Mouse (Mus musculus): ENCODE data around the gene Farp1. TPM values are rescaled to one million over a fixed set of nuclear protein-coding genes. Genes with fewer than 3 reads are reported as not detected.
A peak's percentile ranks its signal among the peaks of the same experiment; 100 is the strongest.

The Farp1 gene
- polyA plus RNA-seq, 2 experiments = 43.3 to 78.5 TPM

DNA sequence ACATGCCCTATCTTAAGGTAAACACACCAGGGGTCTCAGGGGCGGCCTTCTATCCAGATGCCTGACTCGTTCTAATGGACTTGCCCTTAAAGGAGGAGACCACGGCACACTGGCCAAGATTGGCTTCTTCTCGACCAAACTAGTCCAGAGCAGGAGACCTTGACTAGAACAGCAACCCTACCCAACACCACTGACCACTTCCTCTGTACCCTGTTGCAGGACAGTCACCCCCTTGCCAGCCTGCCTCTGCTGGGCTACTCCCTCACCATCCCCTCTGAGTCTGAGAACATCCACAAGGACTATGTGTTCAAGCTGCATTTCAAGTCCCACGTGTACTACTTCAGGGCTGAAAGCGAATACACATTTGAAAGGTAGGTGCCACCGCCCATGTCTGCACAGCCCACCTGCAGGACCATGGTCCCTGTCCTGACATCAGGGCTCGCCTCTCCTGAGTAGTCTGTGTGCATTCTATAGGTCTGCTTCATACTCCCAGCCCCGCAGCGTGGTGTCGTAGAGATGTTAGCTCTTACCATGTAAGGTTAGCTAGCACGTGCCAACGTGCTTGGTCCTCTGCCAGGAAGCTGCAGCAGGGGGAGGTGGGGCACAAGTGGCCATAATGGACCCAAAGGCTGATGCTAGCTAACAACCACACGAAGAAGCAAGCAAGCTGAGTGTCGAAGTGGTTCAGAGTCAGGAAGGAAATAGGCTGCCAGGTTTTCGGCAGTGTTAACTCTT is 245.8 kb downstream of the Farp1 start:
- H3K36me3 ChIP-seq (ENCODE audit: control insufficient read depth, insufficient read depth, low read length) = peaks cover 86% of the 10 kb centered on the region
- H3K9me3 ChIP-seq (ENCODE audit: control insufficient read depth, low read length) = no peaks in the 10 kb centered on the region
- no peak overlapping the region for H3K9ac ChIP-seq (ENCODE audit: low read depth, low read length, severe bottlenecking)
- no peaks in the 10 kb centered on the region for H3K27me3 ChIP-seq (ENCODE audit: control insufficient read depth, insufficient read depth, low read length)
- H3K4me2 ChIP-seq (replicated peaks; ENCODE audit: low read depth, low read length, severe bottlenecking) = no peak overlapping the region
- ATAC-seq (ENCODE audit: low FRiP score, low read depth) (no peak), DNase-seq (ENCODE audit: low spot score) (no peak)
- no peak overlapping the region for H3K27ac ChIP-seq (replicated peaks; ENCODE audit: low read depth, low read length)
- TF ChIP-seq POLR2A (IDR thresholded peaks at IDR 0.05; ENCODE audit: borderline replicate concordance, extremely low read depth, insufficient read depth, insufficient read length) = no peak
- no peaks in the 10 kb centered on the region for H3K4me1 ChIP-seq (ENCODE audit: control insufficient read depth, insufficient read depth, low read length)
- H3K4me3 ChIP-seq (replicated peaks; ENCODE audit: low read length) = no peak overlapping the region
- 87% methylated on average over 16 of the region's 16 CpGs for WGBS

DNA sequence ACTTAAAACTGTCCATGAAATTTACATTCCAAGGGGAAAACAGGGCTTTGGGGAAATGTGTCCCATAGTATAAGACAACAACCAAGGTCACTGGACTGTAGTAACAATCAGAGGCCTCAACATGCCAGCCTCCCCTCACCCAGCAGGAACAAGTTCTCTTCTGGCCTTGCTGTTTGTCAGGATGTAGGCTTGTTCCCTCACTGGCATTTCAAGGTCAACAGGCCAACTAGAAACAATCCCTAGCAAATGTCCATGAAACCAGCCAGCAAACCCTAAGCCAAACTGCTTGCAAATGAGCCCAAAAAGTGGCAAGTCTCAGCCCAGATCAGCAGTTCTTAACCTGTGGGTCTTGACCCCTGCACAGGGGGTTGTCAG is 246.3 kb downstream of the Farp1 start:
- H3K9me3 ChIP-seq (ENCODE audit: control insufficient read depth, low read length) = no peaks in the 10 kb centered on the region
- DNase-seq (ENCODE audit: low spot score) (no peak), ATAC-seq (ENCODE audit: low FRiP score, low read depth) (no peak)
- no peak for TF ChIP-seq POLR2A (IDR thresholded peaks at IDR 0.05; ENCODE audit: borderline replicate concordance, extremely low read depth, insufficient read depth, insufficient read length)
- H3K36me3 ChIP-seq (ENCODE audit: control insufficient read depth, insufficient read depth, low read length) = peaks cover 86% of the 10 kb centered on the region
- no peak overlapping the region for H3K4me2 ChIP-seq (replicated peaks; ENCODE audit: low read depth, low read length, severe bottlenecking)
- no peak overlapping the region for H3K27ac ChIP-seq (replicated peaks; ENCODE audit: low read depth, low read length)
- H3K4me1 ChIP-seq (ENCODE audit: control insufficient read depth, insufficient read depth, low read length) = no peaks in the 10 kb centered on the region
- no peak overlapping the region for H3K4me3 ChIP-seq (replicated peaks; ENCODE audit: low read length)
- H3K9ac ChIP-seq (ENCODE audit: low read depth, low read length, severe bottlenecking) = no peak overlapping the region
- no peaks in the 10 kb centered on the region for H3K27me3 ChIP-seq (ENCODE audit: control insufficient read depth, insufficient read depth, low read length)

DNA sequence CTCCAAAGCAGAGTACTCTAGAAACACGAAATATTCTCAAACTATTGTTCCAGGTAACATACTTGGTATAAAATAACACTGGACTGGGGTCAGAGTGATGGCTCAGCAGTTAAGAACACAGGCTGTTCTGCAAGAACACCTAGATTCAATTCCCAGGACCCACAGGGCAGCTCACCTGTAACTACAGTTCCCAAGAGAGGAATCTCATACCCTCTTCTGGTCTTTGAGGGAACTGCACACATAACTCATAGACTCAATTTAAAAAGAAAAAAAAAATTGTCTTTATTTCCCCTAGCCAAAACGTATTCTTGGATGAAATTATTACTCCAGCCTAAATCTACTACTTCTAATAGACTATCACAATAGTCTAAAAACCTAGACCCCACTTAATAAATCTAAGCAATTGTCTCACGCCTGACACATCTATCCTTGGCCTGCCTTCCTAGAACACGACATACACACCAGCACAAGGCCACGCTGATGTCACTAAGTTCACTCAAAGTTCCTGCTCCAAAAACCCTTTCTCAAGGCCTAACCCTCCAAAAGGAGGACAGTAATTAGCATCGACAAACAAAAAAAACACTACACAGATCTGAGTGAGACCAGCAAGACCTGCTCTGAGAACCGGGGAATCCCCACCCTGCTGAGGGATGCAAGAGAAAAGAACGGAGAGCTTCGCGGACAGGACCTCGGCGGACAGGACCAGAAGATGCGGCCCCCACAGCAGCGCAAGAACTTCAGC is 250.6 kb downstream of the Farp1 start:
- Histone ChIP-seq H3K27me3 (ENCODE audit: control insufficient read depth, insufficient read depth, low read length) (no peaks in the 10 kb centered on the region), H3K9ac (ENCODE audit: low read depth, low read length, severe bottlenecking) (no peak overlapping the region), H3K4me3 (replicated peaks; ENCODE audit: low read length) (no peak overlapping the region), H3K36me3 (ENCODE audit: control insufficient read depth, insufficient read depth, low read length) (peaks cover 78% of the 10 kb centered on the region), H3K4me1 (ENCODE audit: control insufficient read depth, insufficient read depth, low read length) (no peaks in the 10 kb centered on the region), H3K27ac (replicated peaks; ENCODE audit: low read depth, low read length) (no peak overlapping the region), H3K9me3 (ENCODE audit: control insufficient read depth, low read length) (no peaks in the 10 kb centered on the region), H3K4me2 (replicated peaks; ENCODE audit: low read depth, low read length, severe bottlenecking) (no peak overlapping the region)
- 91% methylated on average over 14 of the region's 14 CpGs for WGBS
- no peak for TF ChIP-seq POLR2A (IDR thresholded peaks at IDR 0.05; ENCODE audit: borderline replicate concordance, extremely low read depth, insufficient read depth, insufficient read length)
- ATAC-seq (ENCODE audit: low FRiP score, low read depth) = no peak
- peak; percentile 10 for DNase-seq (ENCODE audit: low spot score)

DNA sequence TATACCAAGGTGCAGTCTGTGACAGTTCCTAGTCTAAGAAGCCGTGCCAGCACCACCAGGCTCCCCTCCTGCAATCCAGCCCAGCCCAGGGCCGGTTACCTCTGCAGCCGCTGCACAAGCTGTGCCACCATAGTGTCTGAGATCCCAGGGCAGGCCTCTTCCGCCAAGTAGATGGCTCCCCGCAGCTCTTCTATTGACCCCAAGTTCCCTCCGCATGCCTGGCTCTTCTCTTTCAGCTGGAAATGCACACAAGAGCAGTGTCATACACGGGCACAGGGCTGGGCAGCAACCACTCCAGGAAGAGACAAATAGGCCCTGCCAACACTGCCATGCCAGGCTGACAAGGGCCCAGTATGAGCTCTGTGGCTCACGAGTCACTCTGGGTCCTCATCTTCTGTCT is 256.9 kb downstream of the Farp1 start:
- no peak overlapping the region for H3K27ac ChIP-seq (replicated peaks; ENCODE audit: low read depth, low read length)
- no peak for TF ChIP-seq POLR2A (IDR thresholded peaks at IDR 0.05; ENCODE audit: borderline replicate concordance, extremely low read depth, insufficient read depth, insufficient read length)
- no peak overlapping the region for H3K4me3 ChIP-seq (replicated peaks; ENCODE audit: low read length)
- H3K9me3 ChIP-seq (ENCODE audit: control insufficient read depth, low read length) = no peaks in the 10 kb centered on the region
- 96% methylated on average over 8 of the region's 8 CpGs for WGBS
- H3K36me3 ChIP-seq (ENCODE audit: control insufficient read depth, insufficient read depth, low read length) = peaks cover 64% of the 10 kb centered on the region
- no peaks in the 10 kb centered on the region for H3K27me3 ChIP-seq (ENCODE audit: control insufficient read depth, insufficient read depth, low read length)
- DNase-seq (ENCODE audit: low spot score) (no peak), ATAC-seq (ENCODE audit: low FRiP score, low read depth) (no peak)
- H3K4me2 ChIP-seq (replicated peaks; ENCODE audit: low read depth, low read length, severe bottlenecking) = no peak overlapping the region
- no peak overlapping the region for H3K9ac ChIP-seq (ENCODE audit: low read depth, low read length, severe bottlenecking)
- H3K4me1 ChIP-seq (ENCODE audit: control insufficient read depth, insufficient read depth, low read length) = no peaks in the 10 kb centered on the region

DNA sequence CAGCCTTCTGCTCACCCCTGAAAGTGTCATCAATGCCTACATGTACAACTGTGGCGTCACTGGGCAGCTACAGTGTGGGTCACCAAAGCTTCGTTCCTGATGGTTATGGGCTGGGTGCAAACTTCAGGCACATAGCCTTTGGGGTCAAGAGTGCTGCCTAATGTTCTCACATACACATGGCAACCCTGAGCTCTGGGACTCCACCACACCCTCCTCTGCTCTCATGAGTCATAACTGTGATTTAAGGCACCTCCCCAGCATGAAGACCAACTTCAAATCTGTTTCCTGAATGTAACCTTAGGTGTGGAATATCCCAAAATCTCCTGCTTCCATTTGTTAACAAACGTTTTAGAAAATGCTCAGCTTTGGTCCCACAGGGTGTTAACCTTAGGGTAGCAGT is 257.4 kb downstream of the Farp1 start:
- no peak for DNase-seq (ENCODE audit: low spot score)
- WGBS = 94% methylated on average over 3 of the region's 3 CpGs
- Histone ChIP-seq H3K27me3 (ENCODE audit: control insufficient read depth, insufficient read depth, low read length) (no peaks in the 10 kb centered on the region), H3K4me3 (replicated peaks; ENCODE audit: low read length) (no peak overlapping the region), H3K9ac (ENCODE audit: low read depth, low read length, severe bottlenecking) (no peak overlapping the region), H3K9me3 (ENCODE audit: control insufficient read depth, low read length) (no peaks in the 10 kb centered on the region), H3K27ac (replicated peaks; ENCODE audit: low read depth, low read length) (no peak overlapping the region), H3K4me2 (replicated peaks; ENCODE audit: low read depth, low read length, severe bottlenecking) (no peak overlapping the region), H3K36me3 (ENCODE audit: control insufficient read depth, insufficient read depth, low read length) (peaks cover 62% of the 10 kb centered on the region), H3K4me1 (ENCODE audit: control insufficient read depth, insufficient read depth, low read length) (no peaks in the 10 kb centered on the region)
- TF ChIP-seq POLR2A (IDR thresholded peaks at IDR 0.05; ENCODE audit: borderline replicate concordance, extremely low read depth, insufficient read depth, insufficient read length) = no peak
- ATAC-seq (ENCODE audit: low FRiP score, low read depth) = no peak

Measured in limb, embryonic 14.5 days (tissue).